Mouse (Mus musculus) small intestine, adult 2 months (tissue): ENCODE data around the gene 4933402D24Rik.

ENCODE experiments used
- CTCF ChIP-seq: fragments of 200-500 bp; IDR thresholded peaks from 2 replicates; pipeline ENCODE4 v1.5.1; 2012; ENCODE audit warnings: low read depth, mild to moderate bottlenecking, control low read depth, inconsistent platforms, low read length, moderate library complexity, mixed read lengths; ENCODE audit not compliant: insufficient replicate concordance, insufficient read length; ENCODE audit errors: extremely low read depth
- POLR2A ChIP-seq: fragments of 200-500 bp; IDR thresholded peaks from 2 replicates; pipeline ENCODE4 v1.6.1; 2012; ENCODE audit warnings: low read depth, mild to moderate bottlenecking, control low read depth, inconsistent platforms, low read length, moderate library complexity

- no peak for TF ChIP-seq CTCF
- TF ChIP-seq POLR2A = no peak
Measured at GRCm38 (mm10) chr1:63705733-63706132, 63.3 kb downstream of the 4933402D24Rik start.
